Mouse (Mus musculus): ENCODE results near the gene 9930022D16Rik. TPM values are rescaled to one million over a fixed set of nuclear protein-coding genes. Genes with fewer than 3 reads are reported as not detected.

The 9930022D16Rik gene
- total and polyA plus RNA-seq, 2 experiments from 2014 or later = not detected

GRCm38 (mm10) chr11:109445438-109446035, 31.8 kb downstream of the 9930022D16Rik start:
- Histone ChIP-seq H3K9ac (no peak overlapping the region), H3K36me3 (ENCODE audit: insufficient read depth) (no peaks in the 10 kb centered on the region), H3K4me1 (ENCODE audit: insufficient read depth) (0 out of 2 replicates have a peak, but pooled peaks cover 3% of the 10 kb centered on the region), H3K27me3 (ENCODE audit: insufficient read depth, low read length) (no peaks in the 10 kb centered on the region), H3K4me3 (ENCODE audit: low read depth, low read length) (no peak overlapping the region), H3K27ac (ENCODE audit: low read depth, low read length) (no peak overlapping the region), H3K9me3 (ENCODE audit: low read length) (no peaks in the 10 kb centered on the region), H3K4me2 (ENCODE audit: low read depth) (no peak overlapping the region)
- peak; percentile 64 for DNase-seq
- TF ChIP-seq CTCF (IDR thresholded peaks at IDR 0.05; ENCODE audit: low read depth) = peak; percentile 80
- peak; percentile 51; the same call in 1 of the 2 replicates for ATAC-seq
- WGBS = 36% methylated on average over 13 of the region's 13 CpGs

GRCm38 (mm10) chr11:109451169-109451568, 37.5 kb downstream of the 9930022D16Rik start:
- Histone ChIP-seq H3K4me1 (ENCODE audit: insufficient read depth) (no peaks in the 10 kb centered on the region), H3K4me2 (ENCODE audit: low read depth) (no peak overlapping the region; the same call in 1 of the 2 replicates), H3K9ac (no peak overlapping the region), H3K36me3 (ENCODE audit: insufficient read depth) (no peaks in the 10 kb centered on the region; the same call in 1 of the 2 replicates), H3K27ac (ENCODE audit: low read depth, low read length) (no peak overlapping the region), H3K9me3 (ENCODE audit: low read length) (no peaks in the 10 kb centered on the region), H3K4me3 (ENCODE audit: low read depth, low read length) (no peak overlapping the region), H3K27me3 (ENCODE audit: insufficient read depth, low read length) (no peaks in the 10 kb centered on the region)
- 71% methylated on average over 11 of the region's 11 CpGs for WGBS
- no peak for TF ChIP-seq CTCF (IDR thresholded peaks at IDR 0.05; ENCODE audit: low read depth)
- ATAC-seq = peak; percentile 50; the same call in 1 of the 2 replicates
- no peak for DNase-seq

- Histone ChIP-seq H3K9me3 (ENCODE audit: low read length) (no peaks in the 10 kb centered on the region), H3K27ac (ENCODE audit: low read depth, low read length) (no peak overlapping the region), H3K27me3 (ENCODE audit: insufficient read depth, low read length) (no peaks in the 10 kb centered on the region), H3K9ac (no peak overlapping the region), H3K4me2 (ENCODE audit: low read depth) (no peak overlapping the region), H3K4me3 (ENCODE audit: low read depth, low read length) (no peak overlapping the region), H3K4me1 (ENCODE audit: insufficient read depth) (no peaks in the 10 kb centered on the region), H3K36me3 (ENCODE audit: insufficient read depth) (no peaks in the 10 kb centered on the region; the same call in 1 of the 2 replicates)
- DNase-seq = no peak
- WGBS = 86% methylated on average over 5 of the region's 5 CpGs
- no peak for TF ChIP-seq CTCF (IDR thresholded peaks at IDR 0.05; ENCODE audit: low read depth)
- no peak for ATAC-seq
Observed at GRCm38 (mm10) chr11:109456261-109456660, 42.5 kb downstream of the 9930022D16Rik start.

GRCm38 (mm10) chr11:109458165-109458564, 44.4 kb downstream of the 9930022D16Rik start:
- Histone ChIP-seq H3K27me3 (ENCODE audit: insufficient read depth, low read length) (no peaks in the 10 kb centered on the region), H3K4me1 (ENCODE audit: insufficient read depth) (no peaks in the 10 kb centered on the region), H3K9me3 (ENCODE audit: low read length) (no peaks in the 10 kb centered on the region), H3K36me3 (ENCODE audit: insufficient read depth) (no peaks in the 10 kb centered on the region; the same call in 1 of the 2 replicates), H3K27ac (ENCODE audit: low read depth, low read length) (no peak overlapping the region), H3K4me2 (ENCODE audit: low read depth) (no peak overlapping the region), H3K9ac (no peak overlapping the region), H3K4me3 (ENCODE audit: low read depth, low read length) (no peak overlapping the region)
- WGBS = 97% methylated on average over 11 of the region's 11 CpGs
- no peak for TF ChIP-seq CTCF (IDR thresholded peaks at IDR 0.05; ENCODE audit: low read depth)
- ATAC-seq (no peak), DNase-seq (no peak)

- WGBS = 79% methylated on average over 5 of the region's 5 CpGs
- no peak overlapping the region for H3K27ac ChIP-seq (ENCODE audit: low read depth, low read length)
- no peak overlapping the region for H3K9ac ChIP-seq
- ATAC-seq (no peak), DNase-seq (no peak)
- no peaks in the 10 kb centered on the region for H3K4me1 ChIP-seq (ENCODE audit: insufficient read depth)
- H3K9me3 ChIP-seq (ENCODE audit: low read length) = no peaks in the 10 kb centered on the region
- H3K4me2 ChIP-seq (ENCODE audit: low read depth) = no peak overlapping the region
- TF ChIP-seq CTCF (IDR thresholded peaks at IDR 0.05; ENCODE audit: low read depth) = no peak
- no peaks in the 10 kb centered on the region for H3K36me3 ChIP-seq (ENCODE audit: insufficient read depth)
- no peaks in the 10 kb centered on the region for H3K27me3 ChIP-seq (ENCODE audit: insufficient read depth, low read length)
- no peak overlapping the region for H3K4me3 ChIP-seq (ENCODE audit: low read depth, low read length)
Observed at GRCm38 (mm10) chr11:109460586-109460985, 46.9 kb downstream of the 9930022D16Rik start.

GRCm38 (mm10) chr11:109465068-109465467, 51.4 kb downstream of the 9930022D16Rik start:
- no peaks in the 10 kb centered on the region for H3K9me3 ChIP-seq (ENCODE audit: low read length)
- WGBS = 92% methylated on average over 4 of the region's 4 CpGs
- H3K27me3 ChIP-seq (ENCODE audit: insufficient read depth, low read length) = no peaks in the 10 kb centered on the region
- ATAC-seq (no peak), DNase-seq (no peak)
- H3K36me3 ChIP-seq (ENCODE audit: insufficient read depth) = no peaks in the 10 kb centered on the region
- no peak for TF ChIP-seq CTCF (IDR thresholded peaks at IDR 0.05; ENCODE audit: low read depth)
- no peak overlapping the region for H3K4me2 ChIP-seq (ENCODE audit: low read depth)
- H3K27ac ChIP-seq (ENCODE audit: low read depth, low read length) = no peak overlapping the region
- H3K9ac ChIP-seq = no peak overlapping the region
- H3K4me1 ChIP-seq (ENCODE audit: insufficient read depth) = no peaks in the 10 kb centered on the region
- H3K4me3 ChIP-seq (ENCODE audit: low read depth, low read length) = no peak overlapping the region

- no peaks in the 10 kb centered on the region for H3K9me3 ChIP-seq (ENCODE audit: low read length)
- no peak for DNase-seq
- no peaks in the 10 kb centered on the region for H3K27me3 ChIP-seq (ENCODE audit: insufficient read depth, low read length)
- no peak overlapping the region for H3K4me3 ChIP-seq (ENCODE audit: low read depth, low read length)
- no peak overlapping the region for H3K9ac ChIP-seq
- whole genome bisulfite sequencing = 94% methylated on average over 8 of the region's 8 CpGs
- TF ChIP-seq CTCF (IDR thresholded peaks at IDR 0.05; ENCODE audit: low read depth) = no peak
- no peak for ATAC-seq
- H3K4me1 ChIP-seq (ENCODE audit: insufficient read depth) = no peaks in the 10 kb centered on the region; the same call in 1 of the 2 replicates
- no peaks in the 10 kb centered on the region for H3K36me3 ChIP-seq (ENCODE audit: insufficient read depth)
- H3K4me2 ChIP-seq (ENCODE audit: low read depth) = no peak overlapping the region
- H3K27ac ChIP-seq (ENCODE audit: low read depth, low read length) = no peak overlapping the region
Observed at GRCm38 (mm10) chr11:109466987-109467386, 53.3 kb downstream of the 9930022D16Rik start.

Data from forebrain, postnatal 0 days (tissue).